8 mouse cellular contexts compared by ENCODE assay signal in the genomic region with DNA sequence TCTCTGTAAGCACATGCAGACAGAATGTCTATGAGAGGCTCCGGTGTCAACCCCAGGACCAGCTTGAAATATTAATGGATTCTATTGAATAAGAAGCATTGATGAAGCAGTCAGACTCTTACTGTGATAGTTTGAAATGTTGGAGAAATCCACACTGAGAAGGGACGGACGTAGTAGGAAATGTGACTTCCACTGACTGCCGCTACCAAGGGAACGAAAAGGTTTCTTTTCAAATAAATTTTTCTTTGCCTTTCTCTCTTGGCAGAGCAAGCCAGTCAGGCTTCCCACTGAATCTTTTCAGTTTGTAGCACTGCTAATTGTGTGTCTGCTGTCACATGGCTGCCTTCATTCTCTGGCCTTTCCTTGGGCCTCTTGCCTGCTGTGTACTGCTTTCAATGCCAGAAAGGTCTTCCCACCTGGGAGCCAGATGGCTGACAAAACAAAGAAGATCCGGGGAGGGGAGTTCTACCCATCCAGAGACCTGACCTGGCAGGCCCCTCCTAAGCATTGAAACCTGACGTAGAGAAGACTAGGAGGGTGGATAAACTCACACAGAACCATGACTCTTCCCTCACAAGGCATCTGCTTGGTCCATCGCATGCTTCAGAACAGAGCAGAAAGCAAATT. TPM values are rescaled to one million over a fixed set of nuclear protein-coding genes. Genes with fewer than 3 reads are reported as not detected.
DNase-seq lines count a peak whose midpoint lies in the region; ATAC-seq and TF ChIP-seq lines count a peak whose summit lies in the region.
"Had no signal": no experiment of that assay in that cellular context is flagged by ENCODE, and none has a peak within 500 bp of the region (broad histone marks: within the 10 kb centered on the region; RNA-seq: fewer than 3 reads in every experiment).

No protein-coding gene starts in this region.

- H3K27me3 ChIP-seq in cerebellum, adult 2 months (ENCODE audit: control insufficient read depth, insufficient read depth, low read length): no peaks in the 10 kb centered on the region
- no peaks in the 10 kb centered on the region for H3K27me3 ChIP-seq in forebrain, embryonic 16.5 days (replicated peaks; ENCODE audit: control insufficient read depth, insufficient read depth, low read length)
- no peaks in the 10 kb centered on the region for H3K27me3 ChIP-seq in neural tube, embryonic 13.5 days

- H3K4me1 ChIP-seq in cerebellum, adult 2 months (ENCODE audit: control insufficient read depth, insufficient read depth, low read length): peaks cover 23% of the 10 kb centered on the region
- peaks cover 10% of the 10 kb centered on the region; the same call in 1 of the 2 replicates for H3K4me1 ChIP-seq in forebrain, embryonic 16.5 days (replicated peaks; ENCODE audit: control insufficient read depth, insufficient read depth, low read length)
- H3K4me1 ChIP-seq in neural tube, embryonic 13.5 days (replicated peaks): peaks cover 19% of the 10 kb centered on the region

- TF ChIP-seq CTCF in cerebellum, adult 2 months (IDR thresholded peaks at IDR 0.05; ENCODE audit: borderline replicate concordance, insufficient read depth, low read depth, low read length): no peak

- no peak overlapping the region for H3K4me2 ChIP-seq in forebrain, embryonic 16.5 days (ENCODE audit: low read length)
- H3K4me2 ChIP-seq in neural tube, embryonic 13.5 days: no peak overlapping the region

- no peak overlapping the region for H3K9ac ChIP-seq in forebrain, embryonic 16.5 days (replicated peaks; ENCODE audit: low read depth, low read length)
- H3K9ac ChIP-seq in neural tube, embryonic 13.5 days: no peak overlapping the region

- 10% methylated on average over 8 of the region's 8 CpGs for WGBS in cerebellum, adult 2 months
- 22% methylated on average over 8 of the region's 8 CpGs for WGBS in forebrain, embryonic 16.5 days
- 42% methylated on average over 8 of the region's 8 CpGs for WGBS in neural tube, embryonic 13.5 days

- H3K4me3 ChIP-seq in cerebellum, adult 2 months (replicated peaks; ENCODE audit: insufficient read depth, low read depth, low read length): no peak overlapping the region
- no peak overlapping the region for H3K4me3 ChIP-seq in forebrain, embryonic 16.5 days (replicated peaks; ENCODE audit: low read length)
- H3K4me3 ChIP-seq in neural tube, embryonic 13.5 days: no peak overlapping the region

- no peak for TF ChIP-seq POLR2A in cerebellum, adult 2 months (IDR thresholded peaks at IDR 0.05; ENCODE audit: borderline replicate concordance, insufficient read depth, low read length)

- no peaks in the 10 kb centered on the region for H3K9me3 ChIP-seq in forebrain, embryonic 16.5 days (ENCODE audit: control insufficient read depth, low read length)
- H3K9me3 ChIP-seq in neural tube, embryonic 13.5 days: no peaks in the 10 kb centered on the region

- H3K27ac ChIP-seq in cerebellum, adult 2 months (ENCODE audit: insufficient read depth, low read length): peak overlapping the region; percentile 80
- H3K27ac ChIP-seq in forebrain, embryonic 16.5 days (ENCODE audit: low read length): peak overlapping the region; percentile 82
- H3K27ac ChIP-seq in neural tube, embryonic 13.5 days (replicated peaks): peak overlapping the region; percentile 71

- no peaks in the 10 kb centered on the region for H3K36me3 ChIP-seq in forebrain, embryonic 16.5 days (ENCODE audit: control insufficient read depth, insufficient read depth)
- H3K36me3 ChIP-seq in neural tube, embryonic 13.5 days: no peaks in the 10 kb centered on the region

- peak; percentile 85 to 91 for DNase-seq in cerebellum, adult 2 months
- DNase-seq in layer of hippocampus, adult 9-11 months: peak; percentile 74
- DNase-seq in embryo, embryonic 10.5 days (ENCODE audit: low spot score): no peak
- no peak for DNase-seq in ovary, postnatal 10 days (ENCODE audit: low spot score)
- DNase-seq: lung, postnatal 4 days had no signal

- peak; percentile 90 for ATAC-seq in forebrain, embryonic 16.5 days
- peak; percentile 90 for ATAC-seq in neural tube, embryonic 13.5 days (ENCODE audit: low read depth)
- no peak for ATAC-seq in erythroblast, adult 5-6 weeks (replicated peaks; ENCODE audit: low FRiP score, poor library complexity, severe bottlenecking)

RNA-seq across cellular contexts. Expression of a gene that starts 15.2 kb away (rescaled TPM):
- 112 and 134 TPM in 2 replicates for polyA plus RNA-seq in cerebellum, adult 2 months (2012; rRNA removed)
- polyA plus RNA-seq in forebrain, embryonic 16.5 days (2015; fragmentation: Nextera tagmentation; extraction: Ambion mirVana): 23.8 and 26.4 TPM in 2 replicates
- polyA plus RNA-seq in neural tube, embryonic 13.5 days (2015; fragmentation: Nextera tagmentation; extraction: Ambion mirVana): 18.1 and 18.5 TPM in 2 replicates
- total RNA-seq in erythroblast, adult 5-6 weeks (2015; ENCODE audit: low replicate concordance): 1.9 TPM in 1 of 2 replicates, not detected in the other
- total RNA-seq in erythroblast, adult 5-6 weeks (2017; ENCODE audit: low replicate concordance): 0.14 and 1.3 TPM in 2 replicates

RNA-seq across cellular contexts. Expression of a gene that starts 45.8 kb away (rescaled TPM):
- 2.1 and 3.0 TPM in 2 replicates for polyA plus RNA-seq in cerebellum, adult 2 months (2012; rRNA removed)
- polyA plus RNA-seq in forebrain, embryonic 16.5 days (2015; fragmentation: Nextera tagmentation; extraction: Ambion mirVana): 2.0 and 2.3 TPM in 2 replicates
- 1.8 and 2.0 TPM in 2 replicates for polyA plus RNA-seq in neural tube, embryonic 13.5 days (2015; fragmentation: Nextera tagmentation; extraction: Ambion mirVana)
- not detected in 2 replicates for total RNA-seq in erythroblast, adult 5-6 weeks (2015; ENCODE audit: low replicate concordance)
- total RNA-seq in erythroblast, adult 5-6 weeks (2017; ENCODE audit: low replicate concordance): not detected in 2 replicates

Comparison
In these comparisons a context has a peak if more than half of its experiments do, and no peak if none do; other contexts are left out.
1. DNase-seq: peak in cerebellum, adult 2 months (2 of 2) and layer of hippocampus, adult 9-11 months (single experiment); none in embryo, embryonic 10.5 days (single experiment) and ovary, postnatal 10 days (single experiment).
2. Peak in every context shown above with its lines, with median percentiles within 50 percentile points of each other: H3K27ac ChIP-seq.